Mouse (Mus musculus): Measurements from ENCODE around the gene Gm11127. TPM values are rescaled to one million over a fixed set of nuclear protein-coding genes. Genes with fewer than 3 reads are reported as not detected.
"Not testable (repeated sequence)": the region's sequence is repeated elsewhere in the genome, so short reads cannot be mapped to it uniquely, and the experiment has no call there.

Gene Gm11127
- polyA plus RNA-seq, 1 experiment from 2014 or later = not detected

DNA sequence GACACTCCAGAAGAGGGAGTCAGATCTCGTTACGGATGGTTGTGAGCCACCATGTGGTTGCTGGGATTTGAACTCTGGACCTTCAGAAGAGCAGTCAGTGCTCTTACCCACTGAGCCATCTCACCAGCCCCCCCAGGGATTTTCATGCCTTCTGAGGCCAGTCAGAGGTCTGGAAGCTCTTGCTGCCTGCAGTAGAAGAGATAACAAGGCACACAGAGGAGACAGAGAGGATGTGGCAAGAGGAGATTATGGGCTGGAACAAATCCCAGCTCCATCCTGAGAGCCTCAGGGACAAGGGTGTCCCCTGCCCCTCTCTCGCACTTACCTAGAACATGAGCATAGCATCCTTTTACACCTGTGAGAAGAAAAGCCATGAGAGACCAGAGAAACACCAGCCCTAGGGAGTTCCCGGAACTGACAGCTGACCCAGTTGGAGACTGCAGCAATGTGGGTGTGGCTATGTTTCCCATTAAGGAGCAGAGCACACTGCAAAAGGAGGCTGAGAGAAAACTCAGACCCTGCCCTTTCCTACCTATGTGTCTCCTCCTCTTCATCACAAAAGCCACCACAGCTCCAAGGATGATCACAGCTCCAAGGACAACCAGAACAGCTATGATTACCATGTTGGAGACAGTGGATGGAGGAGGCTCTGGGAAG is 28.0 kb downstream of the Gm11127 start:
- H3K4me2 ChIP-seq; H3K4me1 ChIP-seq; H3K9ac ChIP-seq; H3K4me3 ChIP-seq; ATAC-seq (ENCODE audit: insufficient number of reproducible peaks, insufficient read depth, low FRiP score, low TSS enrichment, low read depth); H3K27ac ChIP-seq; H3K9me3 ChIP-seq; H3K27me3 ChIP-seq; H3K36me3 ChIP-seq: not testable (repeated sequence)
- 77% methylated on average over 4 of the region's 4 CpGs for WGBS

GRCm38 (mm10) chr17:36028879-36029619 is 29.1 kb downstream of the Gm11127 start:
- Histone ChIP-seq H3K36me3 (no peaks in the 10 kb centered on the region), H3K4me2 (no peak overlapping the region), H3K9me3 (no peaks in the 10 kb centered on the region), H3K4me3 (no peak overlapping the region), H3K27me3 (peaks cover 5% of the 10 kb centered on the region; the same call in 1 of the 2 replicates), H3K9ac (no peak overlapping the region), H3K4me1 (peaks cover 6% of the 10 kb centered on the region), H3K27ac (no peak overlapping the region)
- 87% methylated on average over 7 of the region's 7 CpGs for WGBS
- ATAC-seq (ENCODE audit: insufficient number of reproducible peaks, insufficient read depth, low FRiP score, low TSS enrichment, low read depth) = no peak

DNA sequence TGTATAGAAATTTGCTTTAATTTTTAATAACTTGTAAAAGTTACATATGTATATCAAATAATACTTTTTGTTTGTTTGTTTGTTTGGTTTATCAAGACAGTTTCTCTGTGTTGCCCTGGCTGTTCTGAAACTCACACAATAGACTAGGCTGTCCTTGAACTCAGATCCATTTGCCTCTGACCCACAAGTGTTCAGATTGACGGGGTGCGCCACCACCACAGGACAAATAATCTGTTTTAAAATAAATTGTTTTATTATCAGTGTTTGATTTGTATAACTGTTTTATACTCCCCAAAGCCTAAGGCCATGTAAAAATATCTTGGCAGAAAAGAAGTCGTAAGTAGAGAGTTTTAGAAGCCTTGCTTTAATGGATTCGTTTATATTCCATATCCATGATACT is 30.5 kb downstream of the Gm11127 start:
- peaks cover 15% of the 10 kb centered on the region for H3K4me1 ChIP-seq
- no peak overlapping the region for H3K9ac ChIP-seq
- no peak overlapping the region for H3K4me3 ChIP-seq
- H3K27me3 ChIP-seq = peaks cover 5% of the 10 kb centered on the region; the same call in 1 of the 2 replicates
- H3K4me2 ChIP-seq = no peak overlapping the region
- no peaks in the 10 kb centered on the region for H3K36me3 ChIP-seq
- 90% methylated on average over 4 of the region's 4 CpGs for WGBS
- no peak overlapping the region for H3K27ac ChIP-seq
- H3K9me3 ChIP-seq = no peaks in the 10 kb centered on the region
- no peak for ATAC-seq (ENCODE audit: insufficient number of reproducible peaks, insufficient read depth, low FRiP score, low TSS enrichment, low read depth)

GRCm38 (mm10) chr17:36025901-36026300 is 32.3 kb downstream of the Gm11127 start:
- ATAC-seq (ENCODE audit: insufficient number of reproducible peaks, insufficient read depth, low FRiP score, low TSS enrichment, low read depth) = no peak
- 84% methylated on average over 4 of the region's 4 CpGs for WGBS

DNA sequence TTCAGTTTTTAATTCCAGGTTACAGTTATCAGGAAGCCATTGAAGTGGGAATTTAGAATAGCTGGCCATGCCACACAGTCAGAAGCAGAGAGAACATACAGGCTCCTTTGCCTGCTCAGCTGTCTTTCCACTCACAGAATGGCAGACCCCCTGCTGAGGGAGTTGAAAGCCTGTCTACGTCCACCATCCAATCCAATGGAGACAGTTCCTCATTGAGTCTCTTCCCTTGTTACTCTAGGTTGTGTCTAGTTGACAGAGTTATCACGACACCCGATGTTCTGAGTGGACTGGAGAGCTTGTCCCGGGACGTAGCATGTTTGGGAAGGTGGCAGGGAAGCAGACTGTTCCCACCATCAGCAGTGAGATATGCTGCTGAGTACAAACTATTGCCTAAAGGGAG is 33.0 kb downstream of the Gm11127 start:
- Histone ChIP-seq H3K4me3 (no peak overlapping the region), H3K4me1 (peaks cover 14% of the 10 kb centered on the region; the same call in 1 of the 2 replicates), H3K9ac (no peak overlapping the region), H3K27me3 (no peaks in the 10 kb centered on the region), H3K4me2 (no peak overlapping the region), H3K27ac (no peak overlapping the region), H3K36me3 (no peaks in the 10 kb centered on the region), H3K9me3 (no peaks in the 10 kb centered on the region)
- ATAC-seq (ENCODE audit: insufficient number of reproducible peaks, insufficient read depth, low FRiP score, low TSS enrichment, low read depth) = no peak
- 76% methylated on average over 5 of the region's 5 CpGs for WGBS

More at GRCm38 (mm10) chr17:36025901-36026300, 32.3 kb downstream of the Gm11127 start:
- Histone ChIP-seq H3K4me1 (0 out of 2 replicates have a peak, but pooled peaks cover 10% of the 10 kb centered on the region), H3K4me3 (no peak overlapping the region), H3K36me3 (no peaks in the 10 kb centered on the region), H3K9ac (no peak overlapping the region), H3K27ac (no peak overlapping the region), H3K27me3 (no peaks in the 10 kb centered on the region), H3K9me3 (no peaks in the 10 kb centered on the region), H3K4me2 (no peak overlapping the region)

DNA sequence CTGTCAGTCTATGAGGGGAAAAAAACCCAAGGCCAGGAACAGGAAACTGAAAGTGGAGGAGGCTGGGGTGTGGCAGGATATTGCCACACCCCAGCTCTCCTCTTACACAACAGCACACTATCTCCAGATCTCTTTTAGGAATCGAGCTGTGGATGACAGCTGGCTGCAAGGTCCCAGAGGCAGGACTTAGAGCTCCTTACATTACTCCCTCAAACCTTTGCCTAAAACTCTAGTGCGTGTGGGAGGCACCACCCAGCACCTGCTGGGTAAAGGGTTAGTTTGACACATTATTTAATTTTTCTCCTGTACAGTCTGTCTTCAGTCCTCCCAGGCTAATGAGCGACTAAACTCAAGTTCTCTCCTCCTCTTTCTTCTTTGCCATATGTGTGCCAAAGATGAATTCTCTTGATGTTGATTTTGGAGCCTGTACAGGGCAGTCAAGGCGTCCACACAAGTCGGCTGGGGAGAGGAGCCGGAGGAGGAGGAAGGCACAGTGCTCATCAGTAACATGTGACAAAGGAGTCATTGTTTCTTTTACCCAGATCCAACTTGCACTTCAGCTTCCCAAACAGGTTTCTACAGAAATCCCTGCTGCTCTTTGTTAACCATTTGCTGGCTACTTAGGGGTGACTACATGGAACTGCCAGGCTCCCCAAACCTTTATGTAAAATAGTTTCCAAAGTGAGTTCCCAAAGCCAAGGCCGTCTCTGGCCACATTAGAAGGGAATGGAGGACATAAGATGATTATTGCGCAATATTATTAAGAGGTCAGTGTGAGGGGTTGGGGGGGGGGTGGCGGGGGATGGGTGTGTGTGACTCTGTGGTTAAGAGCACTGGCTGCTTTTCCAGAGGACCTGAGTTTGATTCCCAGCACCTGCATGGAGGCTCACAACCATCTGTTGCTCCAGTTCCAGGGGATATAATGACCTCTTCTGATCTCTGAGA is 34.2 kb downstream of the Gm11127 start:
- no peak for ATAC-seq (ENCODE audit: insufficient number of reproducible peaks, insufficient read depth, low FRiP score, low TSS enrichment, low read depth)
- H3K36me3 ChIP-seq = no peaks in the 10 kb centered on the region

DNA sequence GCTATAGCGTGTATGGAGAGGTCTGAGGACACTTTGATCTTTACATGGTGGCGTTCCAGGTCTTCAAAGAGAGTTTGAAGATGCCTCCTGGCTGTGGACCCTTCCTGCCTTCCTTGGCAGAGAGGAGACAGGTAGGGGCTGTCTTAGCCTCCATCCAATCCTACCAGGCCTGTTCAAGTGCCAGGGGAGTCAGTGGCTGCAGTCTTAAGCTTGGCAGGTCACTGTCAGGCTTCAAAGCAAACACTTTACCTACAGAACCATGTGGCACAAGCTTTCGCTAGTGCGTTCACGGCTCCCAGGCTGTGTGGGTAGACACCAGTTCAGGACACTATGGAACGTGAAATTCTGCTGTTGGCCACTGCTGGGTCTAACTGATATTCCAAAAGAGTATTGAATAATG is 35.2 kb downstream of the Gm11127 start:
- Histone ChIP-seq H3K27ac (no peak overlapping the region), H3K4me3 (no peak overlapping the region), H3K4me2 (no peak overlapping the region), H3K4me1 (peaks cover 14% of the 10 kb centered on the region; the same call in 1 of the 2 replicates), H3K9me3 (no peaks in the 10 kb centered on the region), H3K9ac (no peak overlapping the region), H3K36me3 (no peaks in the 10 kb centered on the region), H3K27me3 (no peaks in the 10 kb centered on the region)
- 88% methylated on average over 6 of the region's 6 CpGs for WGBS
- ATAC-seq (ENCODE audit: insufficient number of reproducible peaks, insufficient read depth, low FRiP score, low TSS enrichment, low read depth) = no peak

More for the DNA sequence above, 34.2 kb downstream of the Gm11127 start:
- 0 out of 2 replicates have a peak overlapping the region, but pooled peaks have one; percentile 27 for H3K9ac ChIP-seq
- peak overlapping the region; percentile 51 for H3K27ac ChIP-seq
- 44% methylated on average over 9 of the region's 9 CpGs for WGBS
- 0 out of 2 replicates have a peak overlapping the region, but pooled peaks have one; percentile 11 for H3K4me2 ChIP-seq
- H3K4me3 ChIP-seq = no peak overlapping the region
- no peaks in the 10 kb centered on the region for H3K9me3 ChIP-seq
- H3K4me1 ChIP-seq = peaks cover 14% of the 10 kb centered on the region; the same call in 1 of the 2 replicates
- no peaks in the 10 kb centered on the region for H3K27me3 ChIP-seq

GRCm38 (mm10) chr17:36022098-36022497 is 36.1 kb downstream of the Gm11127 start:
- ATAC-seq (ENCODE audit: insufficient number of reproducible peaks, insufficient read depth, low FRiP score, low TSS enrichment, low read depth) = no peak
- WGBS = 92% methylated on average over 9 of the region's 9 CpGs
- H3K9me3 ChIP-seq = no peaks in the 10 kb centered on the region

GRCm38 (mm10) chr17:36021309-36021708 is 36.9 kb downstream of the Gm11127 start:
- no peaks in the 10 kb centered on the region for H3K9me3 ChIP-seq
- no peak overlapping the region for H3K4me2 ChIP-seq
- no peaks in the 10 kb centered on the region for H3K27me3 ChIP-seq
- no peak overlapping the region for H3K9ac ChIP-seq
- H3K4me3 ChIP-seq = no peak overlapping the region
- H3K36me3 ChIP-seq = no peaks in the 10 kb centered on the region
- ATAC-seq (ENCODE audit: insufficient number of reproducible peaks, insufficient read depth, low FRiP score, low TSS enrichment, low read depth) = no peak
- no peak overlapping the region for H3K27ac ChIP-seq
- H3K4me1 ChIP-seq = peaks cover 14% of the 10 kb centered on the region; the same call in 1 of the 2 replicates
- WGBS = 92% methylated on average over 1 of the region's 1 CpGs

More at GRCm38 (mm10) chr17:36022098-36022497, 36.1 kb downstream of the Gm11127 start:
- Histone ChIP-seq H3K27me3 (no peaks in the 10 kb centered on the region), H3K27ac (no peak overlapping the region), H3K4me3 (no peak overlapping the region), H3K9ac (no peak overlapping the region), H3K36me3 (no peaks in the 10 kb centered on the region), H3K4me2 (no peak overlapping the region), H3K4me1 (peaks cover 14% of the 10 kb centered on the region; the same call in 1 of the 2 replicates)

- Histone ChIP-seq H3K9me3 (no peaks in the 10 kb centered on the region), H3K36me3 (peaks cover 5% of the 10 kb centered on the region), H3K27ac (no peak within 1 kb of the TSS; the same call in 1 of the 2 replicates), H3K4me1 (peaks cover 14% of the 10 kb centered on the region; the same call in 1 of the 2 replicates), H3K4me2 (peak within 1 kb of the TSS; percentile 43), H3K27me3 (no peaks in the 10 kb centered on the region), H3K9ac (0 out of 2 replicates have a peak within 1 kb of the TSS, but pooled peaks have one; percentile 16), H3K4me3 (peak within 1 kb of the TSS; percentile 10; the same call in 1 of the 2 replicates)
- no peak for ATAC-seq (ENCODE audit: insufficient number of reproducible peaks, insufficient read depth, low FRiP score, low TSS enrichment, low read depth)
- 39% methylated on average over 15 of the region's 15 CpGs for WGBS
These were observed 37.7 kb downstream of the Gm11127 start, which contains the start of gene H2-T24 for GRCm38 (mm10) chr17:36020191-36021073. Gene H2-T24 (minus strand): TSS chr17:36020560.

Data from embryonic facial prominence, embryonic 13.5 days (tissue).